Mouse (Mus musculus): Measurements from ENCODE around the gene Olfr796.

Gene Olfr796

DNA sequence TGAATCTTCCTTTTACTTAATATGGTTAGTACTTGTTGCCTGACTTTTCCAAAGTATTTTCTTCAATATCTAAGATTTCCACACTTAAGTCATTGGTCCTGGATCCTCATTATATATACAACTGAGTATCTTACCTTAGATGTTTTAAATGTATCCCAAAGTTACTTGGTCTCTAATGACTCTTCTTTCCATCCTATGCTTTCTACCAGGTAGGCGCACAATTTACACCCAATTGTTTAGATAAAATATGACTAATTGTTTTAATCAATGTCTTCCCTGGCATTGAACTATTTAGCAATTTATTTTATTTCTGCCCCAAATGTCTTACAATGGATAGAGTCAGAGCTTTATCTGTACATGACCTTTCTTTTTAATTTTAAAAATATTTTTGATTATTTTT lies at the start of gene Olfr796:
TSS of gene Olfr796 (minus strand) at position 101 of the 400 bp plus-strand sequence.
- DNase-seq (ENCODE audit: low read depth, low spot score), result no peak

DNA sequence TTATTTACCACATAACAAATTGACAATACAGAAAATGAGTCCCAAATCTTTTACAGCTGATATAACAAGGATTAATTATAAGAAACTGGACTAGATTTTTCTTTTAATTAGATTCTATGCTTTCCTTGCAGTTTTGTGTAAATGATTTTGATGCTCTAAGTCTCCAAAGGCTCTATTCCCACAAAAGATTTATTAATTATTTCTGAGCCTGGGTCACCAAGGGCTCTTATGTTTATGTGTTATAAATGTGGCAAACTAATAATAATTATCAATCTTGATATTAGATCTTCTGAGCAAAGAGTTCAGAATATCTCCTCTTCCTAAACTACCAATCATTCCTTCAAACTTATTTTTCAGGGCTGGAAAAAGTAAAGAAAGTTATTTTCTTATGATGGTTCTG lies 45.0 kb upstream of the Olfr796 start, which contains the start of gene Olfr800:
TSS of gene Olfr800 (plus strand) at position 301 of the 400 bp plus-strand sequence.
- no peak for DNase-seq (ENCODE audit: low read depth, low spot score)

DNA sequence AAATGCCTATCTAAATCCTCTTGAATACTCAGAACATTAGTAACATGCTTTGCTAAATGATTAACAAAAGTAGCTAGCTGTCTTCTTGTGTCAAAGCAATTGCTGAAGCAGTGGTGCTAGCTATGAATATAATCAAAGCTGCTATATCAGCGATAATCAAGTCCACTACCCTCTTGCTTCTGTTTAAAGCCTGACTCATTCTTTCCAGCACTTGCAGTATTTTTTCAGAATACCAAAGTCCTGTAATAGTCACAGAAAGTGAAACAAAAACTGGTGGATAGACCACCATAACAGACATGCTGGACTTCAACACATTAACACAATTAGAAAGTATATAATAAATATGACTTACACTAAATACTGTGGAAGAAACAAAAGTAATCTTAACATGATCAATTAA lies 39.4 kb upstream of the Olfr796 start:
- DNase-seq (ENCODE audit: low read depth, low spot score), result no peak

DNA sequence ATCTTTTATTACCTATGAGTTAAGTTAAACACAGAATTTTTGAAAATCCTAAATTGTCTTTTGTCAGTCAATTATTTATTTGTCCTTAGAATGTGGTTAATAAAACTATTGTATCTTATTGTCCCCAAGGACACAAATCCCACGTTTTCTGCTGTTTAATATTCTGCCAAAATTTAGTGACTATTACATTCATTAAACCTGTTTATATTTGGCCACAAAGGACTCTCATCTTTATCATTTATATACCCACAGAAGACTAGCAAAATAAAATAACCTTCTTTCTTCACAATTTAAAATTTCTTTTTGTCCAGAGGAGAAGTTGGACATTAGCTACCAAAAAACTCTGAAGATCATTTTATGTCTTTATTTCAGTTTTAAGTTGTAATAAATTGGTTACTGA lies 24.8 kb upstream of the Olfr796 start, which contains the start of gene Olfr799:
TSS of gene Olfr799 (plus strand) at position 301 of the 400 bp plus-strand sequence.
- DNase-seq (ENCODE audit: low read depth, low spot score), result no peak

DNA sequence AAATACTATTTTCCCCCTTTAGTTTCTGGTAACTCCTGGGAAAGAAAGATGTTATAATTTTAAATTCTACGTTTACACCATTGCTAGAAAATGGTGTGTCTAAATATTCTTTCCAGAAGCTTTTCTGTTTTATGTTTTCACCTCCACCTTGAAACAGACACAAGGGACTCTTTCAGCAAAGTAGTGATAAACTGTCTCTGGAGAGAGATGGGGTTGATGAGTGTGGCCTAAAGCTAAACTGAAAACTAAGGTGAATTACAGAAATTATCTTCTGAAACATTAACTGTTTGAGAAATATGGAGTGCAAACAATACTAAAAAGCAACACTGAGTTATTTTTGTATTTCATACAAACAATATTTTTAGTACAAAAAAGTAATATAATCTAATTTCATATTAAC lies 15.5 kb upstream of the Olfr796 start, which contains the start of gene Olfr798:
TSS of gene Olfr798 (minus strand) at position 101 of the 400 bp plus-strand sequence.
- no peak for DNase-seq (ENCODE audit: low read depth, low spot score)

DNA sequence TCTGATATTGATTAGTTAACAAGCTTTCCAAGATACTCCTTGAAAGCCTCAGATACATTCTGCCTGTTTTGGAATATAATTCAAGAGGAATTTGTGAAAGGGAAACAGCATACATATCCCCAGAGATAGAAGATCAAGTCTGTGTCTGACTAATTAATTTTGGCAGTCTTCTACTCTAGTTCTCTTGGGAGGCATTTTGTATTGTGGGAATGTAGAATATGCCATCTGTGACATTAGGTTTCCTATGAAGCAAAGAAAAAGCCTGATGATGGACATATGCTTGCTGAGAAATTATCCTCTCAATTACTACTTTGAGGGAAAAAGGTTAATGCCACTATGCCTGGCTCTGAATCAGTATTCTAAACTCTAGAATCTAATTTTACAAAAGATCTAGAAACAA lies 10.9 kb upstream of the Olfr796 start:
- DNase-seq (ENCODE audit: low read depth, low spot score), result no peak

DNA sequence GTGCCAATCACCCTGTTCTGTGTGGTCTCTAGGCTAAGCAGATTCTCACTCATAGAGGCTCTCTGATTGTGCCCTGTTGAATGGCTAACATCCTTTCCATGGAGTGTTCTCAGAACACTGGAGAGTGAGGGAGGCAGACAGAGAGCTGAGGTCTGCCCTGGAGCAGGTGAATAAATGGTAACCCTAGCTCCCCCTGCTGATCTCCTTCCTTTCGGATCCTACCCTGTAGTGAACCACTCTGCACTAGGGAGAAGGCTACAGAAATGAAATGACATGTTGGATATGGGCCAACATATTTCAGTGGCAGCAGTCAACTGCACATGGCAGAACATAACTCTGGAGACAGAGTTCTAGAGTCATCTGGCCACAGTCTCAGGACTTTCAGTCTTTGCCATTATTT lies 9.4 kb upstream of the Olfr796 start:
- DNase-seq (ENCODE audit: low read depth, low spot score), result no peak

DNA sequence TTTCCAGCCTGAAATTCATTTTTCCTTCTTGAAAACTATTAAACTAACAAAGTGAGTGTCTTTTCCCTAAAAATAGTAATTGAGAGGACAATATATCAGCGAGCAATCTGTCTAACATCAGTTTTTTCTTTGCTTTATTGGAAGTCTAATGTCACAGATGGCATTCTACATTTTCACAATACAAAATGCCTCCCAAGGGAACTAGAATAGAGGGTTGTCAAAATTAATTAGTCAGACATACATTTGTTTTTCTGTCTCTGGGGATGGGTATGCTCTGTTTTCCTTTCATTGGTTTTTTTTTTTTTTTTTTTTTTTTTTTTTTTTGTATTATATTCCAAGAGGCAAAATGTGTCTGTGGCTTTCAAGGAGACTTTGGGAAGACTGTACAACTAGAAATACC lies 35.3 kb downstream of the Olfr796 start:
- DNase-seq (ENCODE audit: low read depth, low spot score), result no peak

DNA sequence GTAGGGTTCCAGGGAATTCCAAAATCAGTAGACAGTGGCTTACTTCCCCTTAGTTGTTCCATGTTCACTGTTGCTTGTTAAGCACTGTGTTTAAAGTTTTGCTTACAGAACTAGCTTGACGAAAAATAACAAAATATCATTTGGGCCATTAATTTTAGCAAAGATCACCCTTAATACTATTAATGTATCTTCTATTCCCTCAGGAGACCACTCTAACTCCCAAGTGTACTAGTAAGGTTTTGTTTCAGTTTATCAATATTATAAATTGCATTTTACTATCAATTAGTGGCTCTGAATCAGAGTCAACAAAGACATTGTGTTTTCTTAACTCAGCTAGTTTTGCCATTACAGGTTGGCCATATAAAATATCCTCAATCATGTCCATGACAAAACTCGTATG lies 45.0 kb downstream of the Olfr796 start, which contains the start of gene Olfr794:
TSS of gene Olfr794 (plus strand) at position 301 of the 400 bp plus-strand sequence.
- DNase-seq (ENCODE audit: low read depth, low spot score), result no peak
